Mouse (Mus musculus) myocyte (in vitro differentiated cells): Measurements from ENCODE around the gene Btbd6.

ENCODE experiments used
- CEBPB ChIP-seq: IDR thresholded peaks from 2 replicates; pipeline ENCODE4 v1.6.1; 2011; ENCODE audit warnings: mild to moderate bottlenecking, moderate library complexity; ENCODE audit not compliant: poor library complexity, insufficient read depth, severe bottlenecking
- E2F4 ChIP-seq: IDR thresholded peaks from one replicate; pipeline ENCODE4 v1.6.1; 2011; ENCODE audit warnings: mild to moderate bottlenecking, control low read depth, moderate library complexity; ENCODE audit not compliant: insufficient read depth
- MAX ChIP-seq: IDR thresholded peaks from one replicate; pipeline ENCODE4 v1.6.1; 2011; ENCODE audit warnings: low read depth, mild to moderate bottlenecking, control low read depth
- MYOD1 ChIP-seq, 3 experiments: IDR thresholded peaks; one replicate each; pipeline ENCODE4 v1.6.1; 2011; ENCODE audit warnings: control low read depth in 2 of 3, low read depth in 2 of 3, mild to moderate bottlenecking in 2 of 3, moderate library complexity in 1 of 3; ENCODE audit not compliant: insufficient read length in 2 of 3, control insufficient read depth in 1 of 3
- MYOG ChIP-seq, 3 experiments: IDR thresholded peaks; one replicate each; pipeline ENCODE4 v1.6.1; 2011; ENCODE audit warnings: control low read depth in 2 of 3, low read depth in 2 of 3, mild to moderate bottlenecking in 2 of 3; ENCODE audit not compliant: insufficient read length in 2 of 3, control insufficient read depth in 1 of 3, insufficient read depth in 1 of 3
- POLR2A ChIP-seq: IDR thresholded peaks from one replicate; pipeline ENCODE4 v1.6.1; 2011; ENCODE audit warnings: low read depth, mild to moderate bottlenecking, control low read depth, moderate library complexity; ENCODE audit not compliant: insufficient read length
- POLR2AphosphoS2 ChIP-seq: IDR thresholded peaks from one replicate; pipeline ENCODE4 v1.6.1; 2011; ENCODE audit warnings: low read depth, control low read depth; ENCODE audit not compliant: insufficient read length
- REST ChIP-seq: IDR thresholded peaks from one replicate; pipeline ENCODE4 v1.6.1; 2011; ENCODE audit warnings: mild to moderate bottlenecking, control low read depth, moderate library complexity; ENCODE audit not compliant: insufficient read depth, insufficient read length
- SRF ChIP-seq: IDR thresholded peaks from one replicate; pipeline ENCODE4 v1.6.1; 2011; ENCODE audit warnings: low read depth; ENCODE audit not compliant: control insufficient read depth, insufficient read length
- TCF12 ChIP-seq: IDR thresholded peaks from one replicate; pipeline ENCODE4 v1.6.1; 2011; ENCODE audit warnings: mild to moderate bottlenecking, control low read depth; ENCODE audit not compliant: poor library complexity, insufficient read depth, severe bottlenecking
- TCF3 ChIP-seq: IDR thresholded peaks from one replicate; pipeline ENCODE4 v1.6.1; 2011; ENCODE audit warnings: low read depth, control low read depth; ENCODE audit not compliant: insufficient read length
- USF1 ChIP-seq: IDR thresholded peaks from one replicate; pipeline ENCODE4 v1.6.1; 2011; ENCODE audit warnings: low read depth, mild to moderate bottlenecking, control low read depth, moderate library complexity

- no peak for TF ChIP-seq CEBPB
- no peak for TF ChIP-seq POLR2A
- TF ChIP-seq TCF3 = no peak
- no peak for TF ChIP-seq REST
- TF ChIP-seq MAX = no peak
- no peak for TF ChIP-seq USF1
- TF ChIP-seq MYOG (IDR thresholded peaks at IDR 0.05; ENCODE audit: control insufficient read depth in 1 of 3, insufficient read depth in 1 of 3, insufficient read length in 2 of 3, low read depth in 2 of 3) = no peak
- no peak for TF ChIP-seq POLR2AphosphoS2
- TF ChIP-seq MYOD1 (IDR thresholded peaks at IDR 0.05; ENCODE audit: control insufficient read depth in 1 of 3, insufficient read length in 2 of 3, low read depth in 2 of 3) = no peak
- TF ChIP-seq TCF12 = no peak
- TF ChIP-seq E2F4 = no peak
- no peak for TF ChIP-seq SRF
Measured at GRCm38 (mm10) chr12:112958303-112958702, 18.0 kb upstream of the Btbd6 start.
